Mouse (Mus musculus): ENCODE measurements around the gene Trib3. TPM values are rescaled to one million over a fixed set of nuclear protein-coding genes. Genes with fewer than 3 reads are reported as not detected.
"Not testable (repeated sequence)": the region's sequence is repeated elsewhere in the genome, so short reads cannot be mapped to it uniquely, and the experiment has no call there.

Trib3 gene
- polyA plus RNA-seq, 1 experiment from 2014 or later = 2.8 TPM

- no peaks in the 10 kb centered on the region for H3K27me3 ChIP-seq (ENCODE audit: control insufficient read depth, insufficient read depth, low read length)
- H3K4me2 ChIP-seq (ENCODE audit: low read depth, low read length) = no peak overlapping the region
- no peak overlapping the region for H3K9ac ChIP-seq (ENCODE audit: low read length)
- WGBS = 61% methylated on average over 5 of the region's 5 CpGs
- no peak overlapping the region for H3K27ac ChIP-seq (ENCODE audit: low read length)
- peaks cover 21% of the 10 kb centered on the region for H3K36me3 ChIP-seq (ENCODE audit: control insufficient read depth, insufficient read depth, low read length)
- no peaks in the 10 kb centered on the region for H3K9me3 ChIP-seq (replicated peaks; ENCODE audit: control insufficient read depth, low read length)
- no peaks in the 10 kb centered on the region for H3K4me1 ChIP-seq (ENCODE audit: control insufficient read depth, insufficient read depth, low read length)
- no peak for ATAC-seq (ENCODE audit: insufficient read depth, low FRiP score)
- no peak overlapping the region for H3K4me3 ChIP-seq (replicated peaks; ENCODE audit: low read length)
Observed at GRCm38 (mm10) chr2:152303781-152304180, 40.1 kb downstream of the Trib3 start.

GRCm38 (mm10) chr2:152302862-152303261, 41.0 kb downstream of the Trib3 start:
- no peak overlapping the region for H3K4me2 ChIP-seq (ENCODE audit: low read depth, low read length)
- H3K27me3 ChIP-seq (ENCODE audit: control insufficient read depth, insufficient read depth, low read length) = no peaks in the 10 kb centered on the region
- H3K9ac ChIP-seq (ENCODE audit: low read length) = no peak overlapping the region
- H3K36me3 ChIP-seq (ENCODE audit: control insufficient read depth, insufficient read depth, low read length) = peaks cover 11% of the 10 kb centered on the region
- H3K9me3 ChIP-seq (replicated peaks; ENCODE audit: control insufficient read depth, low read length) = no peaks in the 10 kb centered on the region
- 0 out of 2 replicates have a peak, but pooled peaks cover under 1% of the 10 kb centered on the region for H3K4me1 ChIP-seq (ENCODE audit: control insufficient read depth, insufficient read depth, low read length)
- ATAC-seq (ENCODE audit: insufficient read depth, low FRiP score) = no peak
- no peak overlapping the region for H3K27ac ChIP-seq (ENCODE audit: low read length)
- no peak overlapping the region for H3K4me3 ChIP-seq (replicated peaks; ENCODE audit: low read length)
- 70% methylated on average over 2 of the region's 2 CpGs for WGBS

GRCm38 (mm10) chr2:152294541-152294940, 49.3 kb downstream of the Trib3 start:
- 29% methylated on average over 5 of the region's 5 CpGs for WGBS
- H3K27ac ChIP-seq (ENCODE audit: low read length) = peak overlapping the region; percentile 83
- ATAC-seq (ENCODE audit: insufficient read depth, low FRiP score) = no peak
- H3K9ac ChIP-seq (ENCODE audit: low read length) = peak overlapping the region; percentile 97
- peaks cover 19% of the 10 kb centered on the region; the same call in 1 of the 2 replicates for H3K4me1 ChIP-seq (ENCODE audit: control insufficient read depth, insufficient read depth, low read length)
- no peaks in the 10 kb centered on the region for H3K9me3 ChIP-seq (replicated peaks; ENCODE audit: control insufficient read depth, low read length)
- H3K36me3 ChIP-seq (ENCODE audit: control insufficient read depth, insufficient read depth, low read length) = no peaks in the 10 kb centered on the region
- H3K27me3 ChIP-seq (ENCODE audit: control insufficient read depth, insufficient read depth, low read length) = no peaks in the 10 kb centered on the region
- peak overlapping the region; percentile 81 for H3K4me2 ChIP-seq (ENCODE audit: low read depth, low read length)
- H3K4me3 ChIP-seq (replicated peaks; ENCODE audit: low read length) = peak overlapping the region; percentile 90

DNA sequence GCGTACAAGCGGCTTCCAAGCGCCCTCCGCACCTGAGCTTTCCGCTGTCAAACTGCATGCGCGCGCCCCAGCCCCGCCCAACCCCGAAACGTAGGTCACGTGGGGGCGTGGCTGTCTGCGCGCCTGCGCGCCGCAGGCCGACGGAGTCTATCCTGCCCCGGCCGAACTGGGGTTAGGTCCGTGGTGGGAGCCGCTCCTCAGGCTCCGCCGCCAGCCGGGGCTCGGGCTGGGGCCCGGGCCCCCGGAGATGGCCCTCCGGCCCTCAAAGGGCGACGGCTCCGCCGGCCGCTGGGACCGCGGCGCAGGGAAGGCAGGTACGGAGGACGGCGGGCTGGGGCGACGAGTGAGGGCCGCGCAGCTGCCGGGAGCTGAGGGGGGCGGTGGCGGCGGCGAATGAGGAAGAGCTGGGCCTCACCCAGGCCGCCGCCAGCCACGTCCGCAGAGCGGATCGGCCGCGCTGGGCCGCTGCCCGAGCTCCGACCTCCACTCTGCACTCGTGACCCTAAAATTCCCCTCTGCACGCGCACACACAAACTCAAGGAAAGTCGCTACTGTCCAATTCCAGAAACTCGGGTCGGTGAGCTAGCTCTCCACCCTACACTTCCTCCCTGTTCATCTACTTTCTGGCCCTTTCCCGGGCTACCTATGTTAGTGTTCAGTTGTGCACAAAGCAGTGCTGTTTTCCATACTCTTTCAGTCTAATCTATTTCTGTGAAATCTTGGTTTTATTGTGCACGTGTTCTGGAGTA, 49.9 kb downstream of the Trib3 start, which contains the start of gene Tbc1d20:
Gene Tbc1d20, plus strand, starts transcription at position 102 of the 749 bp plus-strand sequence.
- Histone ChIP-seq H3K9ac (ENCODE audit: low read length) (peak within 1 kb of the TSS; percentile 97), H3K27me3 (ENCODE audit: control insufficient read depth, insufficient read depth, low read length) (no peaks in the 10 kb centered on the region), H3K27ac (ENCODE audit: low read length) (peak within 1 kb of the TSS; percentile 83), H3K4me3 (replicated peaks; ENCODE audit: low read length) (peak within 1 kb of the TSS; percentile 90), H3K4me1 (ENCODE audit: control insufficient read depth, insufficient read depth, low read length) (peaks cover 19% of the 10 kb centered on the region; the same call in 1 of the 2 replicates), H3K9me3 (replicated peaks; ENCODE audit: control insufficient read depth, low read length) (no peaks in the 10 kb centered on the region), H3K36me3 (ENCODE audit: control insufficient read depth, insufficient read depth, low read length) (no peaks in the 10 kb centered on the region), H3K4me2 (ENCODE audit: low read depth, low read length) (peak within 1 kb of the TSS; percentile 81)
- peak; percentile 99 for ATAC-seq (ENCODE audit: insufficient read depth, low FRiP score)
- WGBS = under 1% methylated on average over 68 of the region's 70 CpGs

DNA sequence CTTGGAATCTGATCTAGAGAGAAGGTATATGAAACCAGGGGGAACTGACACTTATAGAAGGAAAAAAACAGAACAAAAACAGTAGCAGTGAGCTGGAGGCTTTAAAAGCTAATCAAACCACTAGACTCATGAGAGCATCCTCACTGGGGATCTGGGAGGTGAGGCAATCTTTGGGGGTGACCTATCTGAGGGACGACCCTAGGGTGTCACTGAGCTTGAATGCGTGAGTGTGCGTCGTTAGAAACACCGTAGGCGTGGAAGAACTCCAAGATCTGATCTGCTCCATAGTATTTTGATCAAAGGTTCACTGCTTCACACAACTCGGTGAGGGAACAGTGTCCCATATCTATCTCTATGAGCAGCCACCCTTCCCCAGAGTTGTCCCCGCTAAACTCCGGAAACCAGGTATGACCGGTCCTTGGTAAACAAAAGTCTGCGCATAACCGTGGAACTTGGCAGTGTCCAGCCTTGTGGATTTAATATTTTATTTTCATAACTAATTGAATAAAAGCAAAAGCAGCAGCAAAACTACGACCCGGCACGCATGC, 50.6 kb downstream of the Trib3 start:
- Histone ChIP-seq H3K36me3 (ENCODE audit: control insufficient read depth, insufficient read depth, low read length) (no peaks in the 10 kb centered on the region), H3K27ac (ENCODE audit: low read length) (no peak overlapping the region), H3K4me1 (ENCODE audit: control insufficient read depth, insufficient read depth, low read length) (peaks cover 19% of the 10 kb centered on the region; the same call in 1 of the 2 replicates), H3K27me3 (ENCODE audit: control insufficient read depth, insufficient read depth, low read length) (no peaks in the 10 kb centered on the region), H3K4me3 (replicated peaks; ENCODE audit: low read length) (peak overlapping the region; percentile 90), H3K9me3 (replicated peaks; ENCODE audit: control insufficient read depth, low read length) (no peaks in the 10 kb centered on the region), H3K9ac (ENCODE audit: low read length) (peak overlapping the region; percentile 97), H3K4me2 (ENCODE audit: low read depth, low read length) (peak overlapping the region; percentile 79)
- under 1% methylated on average over 15 of the region's 15 CpGs for WGBS
- ATAC-seq (ENCODE audit: insufficient read depth, low FRiP score) = peak; percentile 23; the same call in 1 of the 2 replicates

GRCm38 (mm10) chr2:152292475-152292874, 51.4 kb downstream of the Trib3 start:
- H3K4me1 ChIP-seq (ENCODE audit: control insufficient read depth, insufficient read depth, low read length) = peaks cover 16% of the 10 kb centered on the region; the same call in 1 of the 2 replicates
- 68% methylated on average over 2 of the region's 2 CpGs for WGBS
- H3K36me3 ChIP-seq (ENCODE audit: control insufficient read depth, insufficient read depth, low read length) = no peaks in the 10 kb centered on the region
- no peak overlapping the region for H3K9ac ChIP-seq (ENCODE audit: low read length)
- no peaks in the 10 kb centered on the region for H3K27me3 ChIP-seq (ENCODE audit: control insufficient read depth, insufficient read depth, low read length)
- no peak overlapping the region for H3K4me3 ChIP-seq (replicated peaks; ENCODE audit: low read length)
- no peak for ATAC-seq (ENCODE audit: insufficient read depth, low FRiP score)
- no peaks in the 10 kb centered on the region for H3K9me3 ChIP-seq (replicated peaks; ENCODE audit: control insufficient read depth, low read length)
- H3K27ac ChIP-seq (ENCODE audit: low read length) = no peak overlapping the region
- H3K4me2 ChIP-seq (ENCODE audit: low read depth, low read length) = no peak overlapping the region

- not testable (repeated sequence) for H3K36me3 ChIP-seq (ENCODE audit: control insufficient read depth, insufficient read depth, low read length); ATAC-seq (ENCODE audit: insufficient read depth, low FRiP score); H3K9me3 ChIP-seq (replicated peaks; ENCODE audit: control insufficient read depth, low read length); H3K27ac ChIP-seq (ENCODE audit: low read length); H3K4me1 ChIP-seq (ENCODE audit: control insufficient read depth, insufficient read depth, low read length); H3K9ac ChIP-seq (ENCODE audit: low read length); H3K4me2 ChIP-seq (ENCODE audit: low read depth, low read length); H3K27me3 ChIP-seq (ENCODE audit: control insufficient read depth, insufficient read depth, low read length); H3K4me3 ChIP-seq (replicated peaks; ENCODE audit: low read length)
- 65% methylated on average over 2 of the region's 2 CpGs for WGBS
Observed at GRCm38 (mm10) chr2:152289623-152290022, 54.2 kb downstream of the Trib3 start.

GRCm38 (mm10) chr2:152288046-152288445, 55.8 kb downstream of the Trib3 start:
- WGBS = 65% methylated on average over 8 of the region's 8 CpGs
- Histone ChIP-seq H3K4me1 (ENCODE audit: control insufficient read depth, insufficient read depth, low read length) (peaks cover under 1% of the 10 kb centered on the region; the same call in 1 of the 2 replicates), H3K4me3 (replicated peaks; ENCODE audit: low read length) (no peak overlapping the region), H3K27ac (ENCODE audit: low read length) (no peak overlapping the region), H3K27me3 (ENCODE audit: control insufficient read depth, insufficient read depth, low read length) (no peaks in the 10 kb centered on the region), H3K9ac (ENCODE audit: low read length) (no peak overlapping the region), H3K4me2 (ENCODE audit: low read depth, low read length) (no peak overlapping the region), H3K36me3 (ENCODE audit: control insufficient read depth, insufficient read depth, low read length) (peaks cover 7% of the 10 kb centered on the region; the same call in 1 of the 2 replicates), H3K9me3 (replicated peaks; ENCODE audit: control insufficient read depth, low read length) (no peaks in the 10 kb centered on the region)
- no peak for ATAC-seq (ENCODE audit: insufficient read depth, low FRiP score)

DNA sequence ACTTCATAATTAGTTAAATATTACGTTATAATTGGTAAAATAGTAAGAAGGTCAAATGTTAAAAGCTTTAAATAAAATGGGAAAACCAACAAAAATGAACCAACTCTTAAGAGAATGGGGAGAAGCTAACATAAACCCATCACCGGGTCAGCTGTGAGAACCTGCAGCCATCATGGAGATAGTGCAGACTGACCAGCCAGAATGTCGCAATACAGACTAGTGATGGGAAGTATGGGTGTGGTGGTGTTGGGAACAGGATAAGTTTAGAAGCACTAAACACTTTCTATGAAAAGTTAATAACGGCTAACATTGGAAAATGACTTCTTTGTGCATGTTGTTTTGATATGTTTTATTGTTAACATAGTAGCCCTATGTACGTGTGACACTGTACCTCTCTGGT, 56.3 kb downstream of the Trib3 start:
- Histone ChIP-seq H3K4me2 (ENCODE audit: low read depth, low read length) (no peak overlapping the region), H3K4me3 (replicated peaks; ENCODE audit: low read length) (no peak overlapping the region), H3K36me3 (ENCODE audit: control insufficient read depth, insufficient read depth, low read length) (peaks cover 7% of the 10 kb centered on the region; the same call in 1 of the 2 replicates), H3K9me3 (replicated peaks; ENCODE audit: control insufficient read depth, low read length) (no peaks in the 10 kb centered on the region), H3K4me1 (ENCODE audit: control insufficient read depth, insufficient read depth, low read length) (no peaks in the 10 kb centered on the region), H3K27me3 (ENCODE audit: control insufficient read depth, insufficient read depth, low read length) (no peaks in the 10 kb centered on the region), H3K9ac (ENCODE audit: low read length) (no peak overlapping the region), H3K27ac (ENCODE audit: low read length) (no peak overlapping the region)
- WGBS = 90% methylated on average over 5 of the region's 5 CpGs
- ATAC-seq (ENCODE audit: insufficient read depth, low FRiP score) = no peak
